Mouse (Mus musculus) hindbrain, embryonic 14.5 days (tissue): ENCODE measurements around the gene Sept6. TPM values are rescaled to one million over a fixed set of nuclear protein-coding genes. Genes with fewer than 3 reads are reported as not detected.

Source experiments
- ATAC-seq: fragments of 200-750 bp; cut with Nextera tagmentation; 2 replicates; pipeline ENCODE4 v1.8.0; 2017; ENCODE audit warnings: moderate number of reproducible peaks, mild to moderate bottlenecking, moderate TSS enrichment, moderate library complexity; ENCODE audit not compliant: low FRiP score
- DNase-seq: peaks from one replicate; pipeline ENCODE4 v3.0.0-alpha.2; 2015; ENCODE audit warnings: low spot score
- H3K27ac ChIP-seq: fragments of 300-500 bp; sonication (generic); 2 replicates; pipeline ENCODE4 v1.5.1; 2014; ENCODE audit warnings: mild to moderate bottlenecking, moderate library complexity
- H3K27me3 ChIP-seq: fragments of 300-500 bp; sonication (generic); 2 replicates; pipeline ENCODE4 v1.6.1; 2014; ENCODE audit warnings: mild to moderate bottlenecking, low read length, mixed read lengths; ENCODE audit not compliant: control insufficient read depth, insufficient read depth
- H3K36me3 ChIP-seq: fragments of 300-500 bp; sonication (generic); replicated peaks from 2 replicates; pipeline ENCODE4 v1.6.1; 2014; ENCODE audit not compliant: control insufficient read depth, insufficient read depth
- H3K4me1 ChIP-seq: fragments of 300-500 bp; sonication (generic); replicated peaks from 2 replicates; pipeline ENCODE4 v1.6.1; 2014; ENCODE audit warnings: antibody characterized with exemption, low read length, mixed read lengths; ENCODE audit not compliant: control insufficient read depth, insufficient read depth
- H3K4me2 ChIP-seq: fragments of 300-500 bp; sonication (generic); replicated peaks from 2 replicates; pipeline ENCODE4 v1.6.1; 2014; ENCODE audit warnings: mild to moderate bottlenecking, moderate library complexity
- H3K4me3 ChIP-seq: fragments of 300-500 bp; sonication (generic); replicated peaks from 2 replicates; pipeline ENCODE4 v1.5.1; 2014; ENCODE audit warnings: mild to moderate bottlenecking, low read length
- H3K9ac ChIP-seq: fragments of 300-500 bp; sonication (generic); 2 replicates; pipeline ENCODE4 v1.6.1; 2014
- H3K9me3 ChIP-seq: fragments of 300-500 bp; sonication (generic); 2 replicates; pipeline ENCODE4 v1.6.1; 2016; ENCODE audit warnings: low read length; ENCODE audit not compliant: control insufficient read depth
- WGBS: fragments of 180-500 bp; shearing (Covaris S2); extraction: QIAGEN DNeasy Blood & Tissue Kit; methylation state at CpG from one replicate; pipeline ENCODE4 v1.1.7; 2014; 5-methylcytosine and 5-hydroxymethylcytosine counted together
- polyA plus RNA-seq: library from polyadenylated mRNA; unstranded; fragments of >200 nt; fragmentation: Nextera tagmentation; extraction: Ambion mirVana; gene quantifications from 2 replicates; pipeline ENCODE4 v1.2.1, GENCODE M21; 2014

The Sept6 gene
- polyA plus RNA-seq, 1 experiment from 2014 or later = 70.7 TPM

DNA sequence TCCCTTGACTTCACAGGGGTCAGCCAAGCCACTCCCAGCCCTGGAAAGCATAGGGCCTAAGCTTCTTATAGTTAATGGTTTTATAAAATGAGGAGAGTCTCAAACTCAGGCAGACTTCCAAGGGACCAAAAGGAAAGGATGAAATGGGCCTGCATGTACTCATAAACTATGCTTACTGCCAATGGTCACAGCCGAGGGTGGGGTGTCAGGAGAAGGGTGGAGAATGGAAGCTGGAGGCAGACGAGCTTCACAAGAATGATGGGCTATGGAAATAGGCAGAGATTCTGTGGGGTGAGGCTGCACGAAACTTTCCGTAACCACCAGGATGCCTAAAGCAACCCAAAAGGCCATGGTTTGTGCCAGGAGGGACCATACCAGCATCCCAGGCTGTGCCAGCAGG is 15.3 kb downstream of the Sept6 start:
- no peak overlapping the region for H3K4me2 ChIP-seq
- ATAC-seq = no peak

DNA sequence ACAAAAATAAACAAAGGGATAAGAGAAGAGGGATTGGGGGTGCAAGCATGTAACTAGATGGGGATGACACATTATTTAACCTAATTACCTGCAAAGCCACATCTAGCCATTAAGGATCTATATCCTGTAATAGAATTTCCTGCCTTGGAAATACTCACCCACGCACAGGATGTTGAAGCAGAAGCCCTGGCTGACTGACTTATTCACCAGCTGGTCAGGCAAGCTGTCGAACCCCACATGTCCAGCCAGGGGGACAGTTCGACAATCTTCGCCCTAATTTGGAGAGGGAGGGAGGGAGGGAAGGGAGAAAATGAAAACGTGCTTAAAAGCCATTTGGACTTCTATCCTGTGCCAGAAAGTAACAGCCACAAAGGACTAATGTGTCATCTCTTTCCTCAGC is 16.7 kb downstream of the Sept6 start:
- Histone ChIP-seq H3K27me3 (no peaks in the 10 kb centered on the region), H3K9me3 (no peaks in the 10 kb centered on the region), H3K4me3 (no peak overlapping the region), H3K9ac (no peak overlapping the region), H3K4me2 (no peak overlapping the region), H3K27ac (no peak overlapping the region), H3K4me1 (no peaks in the 10 kb centered on the region), H3K36me3 (no peaks in the 10 kb centered on the region)
- WGBS = 85% methylated on average over 5 of the region's 5 CpGs
- no peak for DNase-seq
- no peak for ATAC-seq

More for the DNA sequence above, 15.3 kb downstream of the Sept6 start:
- H3K36me3 ChIP-seq = no peaks in the 10 kb centered on the region
- no peaks in the 10 kb centered on the region for H3K27me3 ChIP-seq
- no peak overlapping the region for H3K4me3 ChIP-seq
- H3K9ac ChIP-seq = no peak overlapping the region
- no peak for DNase-seq
- no peak overlapping the region for H3K27ac ChIP-seq
- no peaks in the 10 kb centered on the region for H3K4me1 ChIP-seq
- H3K9me3 ChIP-seq = no peaks in the 10 kb centered on the region
- WGBS = 93% methylated on average over 4 of the region's 4 CpGs

DNA sequence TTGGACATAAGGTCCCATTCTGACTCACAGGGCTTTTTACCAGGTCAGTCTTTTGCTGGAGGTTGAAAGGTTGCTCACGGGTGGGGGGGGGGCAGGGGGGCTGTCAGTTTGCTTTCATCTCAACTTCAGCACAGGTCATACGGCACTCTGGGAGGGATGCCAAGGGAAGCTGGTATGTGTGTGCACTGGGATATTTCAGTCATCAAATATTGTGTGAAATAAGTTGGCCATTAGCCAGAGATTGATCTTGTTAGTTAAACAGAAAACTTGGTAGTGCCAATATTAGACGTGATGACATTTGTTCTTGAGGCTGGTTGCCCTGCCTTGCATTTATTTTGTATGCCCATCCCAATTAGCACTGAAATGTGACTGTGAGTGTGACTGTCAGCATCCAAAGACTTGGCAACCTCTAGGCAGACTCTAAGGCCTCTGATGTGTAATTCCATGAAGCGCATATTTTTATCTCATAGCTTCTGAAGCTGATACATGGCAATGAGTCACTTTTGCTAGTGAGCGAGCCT is 18.6 kb downstream of the Sept6 start:
- no peak overlapping the region for H3K27ac ChIP-seq
- no peak overlapping the region for H3K4me3 ChIP-seq
- H3K9ac ChIP-seq = no peak overlapping the region
- no peak for DNase-seq
- H3K9me3 ChIP-seq = no peaks in the 10 kb centered on the region
- H3K4me1 ChIP-seq = no peaks in the 10 kb centered on the region
- H3K36me3 ChIP-seq = no peaks in the 10 kb centered on the region
- no peak for ATAC-seq
- H3K4me2 ChIP-seq = no peak overlapping the region
- 85% methylated on average over 5 of the region's 5 CpGs for WGBS
- H3K27me3 ChIP-seq = no peaks in the 10 kb centered on the region

DNA sequence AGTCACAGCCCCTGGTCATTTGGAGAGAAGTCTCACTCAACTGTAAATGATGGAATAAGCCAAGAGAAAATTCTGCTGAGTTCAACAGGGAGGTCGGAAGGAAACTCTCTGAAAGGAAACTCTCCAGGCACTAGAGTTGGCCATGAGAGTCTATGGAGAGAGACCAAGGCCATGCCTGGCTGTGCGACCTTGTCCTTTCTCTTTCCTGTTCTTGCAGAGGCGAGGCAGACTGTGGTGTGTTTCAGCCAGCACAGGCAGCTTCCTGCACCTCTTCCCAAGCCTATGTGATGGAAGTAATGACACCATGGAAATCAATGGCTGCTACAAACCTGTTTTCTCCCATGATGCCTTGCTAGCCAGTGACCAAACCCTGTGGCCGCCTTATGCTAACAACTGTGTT is 20.4 kb downstream of the Sept6 start:
- ATAC-seq = no peak
- H3K9me3 ChIP-seq = no peaks in the 10 kb centered on the region
- H3K27me3 ChIP-seq = no peaks in the 10 kb centered on the region
- H3K9ac ChIP-seq = no peak overlapping the region
- no peak overlapping the region for H3K4me2 ChIP-seq
- no peak for DNase-seq
- WGBS = 88% methylated on average over 4 of the region's 4 CpGs
- no peaks in the 10 kb centered on the region for H3K4me1 ChIP-seq
- no peak overlapping the region for H3K27ac ChIP-seq
- H3K4me3 ChIP-seq = no peak overlapping the region
- H3K36me3 ChIP-seq = no peaks in the 10 kb centered on the region

DNA sequence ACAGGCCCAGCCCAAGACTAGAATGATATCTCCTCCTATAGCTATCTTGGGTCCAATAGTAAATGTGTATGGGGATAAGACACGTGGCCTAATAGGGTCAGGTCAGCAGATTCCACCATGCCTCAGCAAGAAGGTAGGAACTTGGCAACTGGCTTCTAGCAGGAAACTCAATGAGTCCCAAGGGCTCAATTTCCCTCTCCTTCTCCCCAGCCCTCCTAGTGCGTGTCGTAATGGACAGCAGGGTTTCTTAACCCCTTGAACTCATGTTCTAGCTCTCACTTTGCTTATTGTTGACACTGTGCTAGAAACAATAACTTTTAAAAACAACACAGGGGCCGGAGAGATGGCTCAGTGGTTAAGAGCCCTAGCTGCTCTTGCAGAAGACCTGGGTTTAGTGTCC is 22.1 kb downstream of the Sept6 start:
- ATAC-seq (no peak), DNase-seq (no peak)
- H3K4me2 ChIP-seq = no peak overlapping the region
- no peak overlapping the region for H3K4me3 ChIP-seq
- no peak overlapping the region for H3K9ac ChIP-seq
- H3K36me3 ChIP-seq = no peaks in the 10 kb centered on the region
- H3K9me3 ChIP-seq = no peaks in the 10 kb centered on the region
- no peaks in the 10 kb centered on the region for H3K27me3 ChIP-seq
- 81% methylated on average over 4 of the region's 4 CpGs for WGBS
- no peak overlapping the region for H3K27ac ChIP-seq
- H3K4me1 ChIP-seq = no peaks in the 10 kb centered on the region

DNA sequence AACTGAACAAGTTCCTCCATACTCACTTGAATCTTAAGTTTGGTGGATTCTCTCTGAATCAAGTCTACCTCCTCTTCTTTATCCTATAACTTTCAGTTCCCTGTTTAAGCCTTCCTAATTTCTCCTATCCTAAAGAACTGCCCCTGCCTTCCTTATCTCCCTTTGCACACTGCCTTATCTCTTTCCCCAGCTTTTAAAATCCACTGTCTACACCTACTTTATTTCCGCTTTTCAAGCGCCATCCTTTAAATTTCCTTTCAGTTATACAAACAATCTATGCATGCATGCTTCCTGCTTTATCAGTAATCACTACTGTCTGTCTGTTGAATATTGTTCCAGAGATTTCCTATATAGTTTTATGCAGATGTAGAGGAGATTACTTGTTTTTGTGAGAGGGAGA is 34.9 kb downstream of the Sept6 start:
- Histone ChIP-seq H3K27me3 (no peaks in the 10 kb centered on the region), H3K4me1 (no peaks in the 10 kb centered on the region), H3K4me2 (no peak overlapping the region), H3K27ac (no peak overlapping the region), H3K9me3 (no peaks in the 10 kb centered on the region), H3K4me3 (no peak overlapping the region), H3K9ac (no peak overlapping the region), H3K36me3 (peaks cover 4% of the 10 kb centered on the region)
- ATAC-seq = no peak
- 91% methylated on average over 2 of the region's 2 CpGs for WGBS
- no peak for DNase-seq

DNA sequence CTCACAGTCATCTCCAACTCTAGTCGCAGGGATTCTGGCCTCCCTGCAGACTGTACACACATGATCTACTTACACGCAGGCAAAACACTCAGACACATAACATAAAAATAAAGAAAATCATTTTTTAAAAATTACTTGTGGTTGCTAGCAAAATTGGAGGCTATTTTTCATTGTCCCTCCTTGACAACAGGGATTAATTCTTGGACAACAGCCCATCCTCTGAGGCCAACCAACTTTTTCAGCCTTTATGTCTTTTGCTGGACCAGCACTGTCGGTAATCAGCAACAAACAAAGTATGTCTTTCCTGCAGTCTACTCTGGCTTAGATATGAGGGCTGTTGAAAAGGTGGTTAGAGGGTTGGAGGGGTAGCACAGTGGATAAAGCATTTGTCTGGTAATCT is 50.5 kb downstream of the Sept6 start:
- no peaks in the 10 kb centered on the region; the same call in 1 of the 2 replicates for H3K4me1 ChIP-seq
- H3K9ac ChIP-seq = no peak overlapping the region
- H3K4me2 ChIP-seq = no peak overlapping the region
- no peak for DNase-seq
- H3K9me3 ChIP-seq = no peaks in the 10 kb centered on the region
- ATAC-seq = no peak
- no peak overlapping the region for H3K27ac ChIP-seq
- no peak overlapping the region for H3K4me3 ChIP-seq
- no peaks in the 10 kb centered on the region for H3K27me3 ChIP-seq
- H3K36me3 ChIP-seq = peaks cover 5% of the 10 kb centered on the region
- WGBS = 87% methylated on average over 3 of the region's 3 CpGs

DNA sequence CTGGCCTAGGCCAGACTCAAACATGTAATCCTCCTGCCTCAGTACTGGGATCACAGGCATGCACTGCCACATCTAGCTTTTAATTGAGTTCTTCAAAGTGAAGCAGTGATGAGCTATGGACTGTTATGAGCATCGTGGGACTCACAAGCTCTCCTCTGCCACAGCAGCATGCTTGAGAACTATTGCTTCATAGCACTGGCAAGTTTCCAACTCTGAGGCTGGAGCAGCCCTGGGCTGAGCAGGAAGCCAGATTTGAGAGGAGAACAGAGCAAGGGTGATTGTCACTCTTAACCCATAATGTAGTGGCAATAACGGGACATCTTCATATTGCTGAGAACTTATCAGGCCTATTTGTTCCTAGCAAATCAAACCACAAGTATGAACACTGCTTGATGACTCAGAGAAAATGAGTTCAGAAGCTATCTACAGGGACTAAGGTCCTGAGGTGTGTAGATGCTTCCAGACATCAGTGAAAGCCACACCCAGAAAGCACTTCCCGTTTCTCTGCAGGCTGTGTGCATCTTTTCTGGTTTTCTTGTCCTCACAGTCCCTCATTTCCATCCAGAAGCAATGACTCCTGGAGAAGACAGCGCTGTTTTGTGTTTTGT is 51.7 kb downstream of the Sept6 start:
- DNase-seq = peak; percentile 51
- no peak overlapping the region for H3K4me3 ChIP-seq
- no peak for ATAC-seq

DNA sequence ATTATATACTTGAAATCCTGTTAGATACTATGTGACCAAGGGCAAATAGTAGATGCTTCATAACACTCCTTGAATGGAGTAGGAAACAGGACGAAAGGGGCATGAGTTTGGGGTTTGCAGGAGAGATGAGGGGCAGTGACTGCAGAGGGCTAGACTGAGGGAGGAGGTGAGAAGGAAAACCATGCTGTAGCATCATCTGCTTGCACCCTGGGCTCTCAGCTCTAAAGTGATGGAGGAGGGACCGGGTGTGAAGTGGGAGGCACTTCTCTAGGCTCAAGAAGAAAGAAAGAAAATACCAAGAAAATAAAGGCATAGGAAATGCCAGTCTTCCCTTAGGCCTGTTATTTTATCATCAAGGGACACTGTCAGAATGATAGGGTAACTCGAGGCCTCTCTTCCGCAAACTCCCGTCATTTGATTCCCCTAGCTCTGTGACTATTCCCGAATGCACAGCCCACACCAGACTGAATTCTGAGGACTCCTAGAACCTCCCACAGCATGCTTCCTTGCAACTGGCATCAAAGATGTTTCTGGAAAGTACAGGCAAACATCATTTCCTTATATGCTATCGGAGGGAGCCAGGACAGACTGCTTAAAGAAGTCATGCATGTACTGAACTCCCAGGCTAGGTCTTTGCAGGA is 56.1 kb downstream of the Sept6 start:
- Histone ChIP-seq H3K4me1 (no peaks in the 10 kb centered on the region; the same call in 1 of the 2 replicates), H3K27me3 (no peaks in the 10 kb centered on the region), H3K4me2 (no peak overlapping the region), H3K4me3 (no peak overlapping the region), H3K27ac (no peak overlapping the region), H3K9me3 (no peaks in the 10 kb centered on the region), H3K9ac (no peak overlapping the region), H3K36me3 (0 out of 2 replicates have a peak, but pooled peaks cover 3% of the 10 kb centered on the region)
- WGBS = 82% methylated on average over 7 of the region's 7 CpGs
- ATAC-seq (no peak), DNase-seq (no peak)

More for the DNA sequence above, 51.7 kb downstream of the Sept6 start:
- H3K4me2 ChIP-seq = no peak overlapping the region
- H3K36me3 ChIP-seq = peaks cover 5% of the 10 kb centered on the region
- H3K9ac ChIP-seq = no peak overlapping the region
- no peaks in the 10 kb centered on the region; the same call in 1 of the 2 replicates for H3K4me1 ChIP-seq
- no peaks in the 10 kb centered on the region for H3K9me3 ChIP-seq
- 77% methylated on average over 4 of the region's 4 CpGs for WGBS
- no peaks in the 10 kb centered on the region for H3K27me3 ChIP-seq
- H3K27ac ChIP-seq = no peak overlapping the region
